Mouse (Mus musculus) intestine, postnatal 0 days (tissue): Measurements from ENCODE around the gene Chchd6. TPM values are rescaled to one million over a fixed set of nuclear protein-coding genes. Genes with fewer than 3 reads are reported as not detected.

Experiments
- ATAC-seq: fragments of 200-750 bp; cut with Nextera tagmentation; 2 replicates; pipeline ENCODE4 v1.8.0; 2017; ENCODE audit warnings: mild to moderate bottlenecking, moderate TSS enrichment, moderate library complexity
- H3K27ac ChIP-seq: fragments of 300-500 bp; sonication (generic); 2 replicates; pipeline ENCODE4 v1.5.1; 2014; ENCODE audit warnings: mild to moderate bottlenecking, low read depth, low read length, moderate library complexity
- H3K27me3 ChIP-seq: fragments of 300-500 bp; sonication (generic); replicated peaks from 2 replicates; pipeline ENCODE4 v1.6.1; 2014; ENCODE audit warnings: low read length, mixed read lengths; ENCODE audit not compliant: control insufficient read depth, insufficient read depth
- H3K36me3 ChIP-seq: fragments of 300-500 bp; sonication (generic); 2 replicates; pipeline ENCODE4 v1.6.1; 2014; ENCODE audit warnings: mild to moderate bottlenecking, moderate library complexity; ENCODE audit not compliant: control insufficient read depth, insufficient read depth
- H3K4me1 ChIP-seq: fragments of 300-500 bp; sonication (generic); replicated peaks from 2 replicates; pipeline ENCODE4 v1.6.1; 2014; ENCODE audit warnings: antibody characterized with exemption, low read length, mixed read lengths; ENCODE audit not compliant: control insufficient read depth, insufficient read depth
- H3K4me2 ChIP-seq: fragments of 300-500 bp; sonication (generic); replicated peaks from 2 replicates; pipeline ENCODE4 v1.6.1; 2014; ENCODE audit warnings: low read depth, mild to moderate bottlenecking, moderate library complexity
- H3K4me3 ChIP-seq: fragments of 300-500 bp; sonication (generic); 2 replicates; pipeline ENCODE4 v1.5.1; 2014; ENCODE audit warnings: low read depth, low read length
- H3K9ac ChIP-seq: fragments of 300-500 bp; sonication (generic); 2 replicates; pipeline ENCODE4 v1.6.1; 2014; ENCODE audit warnings: mild to moderate bottlenecking, low read depth, low read length
- H3K9me3 ChIP-seq: fragments of 300-500 bp; sonication (generic); 2 replicates; pipeline ENCODE4 v1.6.1; 2016; ENCODE audit warnings: mixed run types; ENCODE audit not compliant: control insufficient read depth
- CTCF ChIP-seq: sonication (generic); IDR thresholded peaks from 2 replicates; pipeline ENCODE4 v1.5.1; 2016; ENCODE audit warnings: low read depth, mild to moderate bottlenecking, control low read depth, antibody characterized with exemption, moderate library complexity
- WGBS: fragments of 180-500 bp; shearing (Covaris S2); extraction: QIAGEN DNeasy Blood & Tissue Kit; methylation state at CpG from one replicate; pipeline ENCODE4 v1.1.7; 2014; 5-methylcytosine and 5-hydroxymethylcytosine counted together
- polyA plus RNA-seq: library from polyadenylated mRNA; unstranded; fragments of >200 nt; fragmentation: Nextera tagmentation; extraction: Ambion mirVana; gene quantifications from 2 replicates; pipeline ENCODE4 v1.2.1, GENCODE M21; 2015

The Chchd6 gene
- polyA plus RNA-seq, 1 experiment from 2014 or later, result 15.5 TPM

- no peaks in the 10 kb centered on the region for H3K36me3 ChIP-seq
- TF ChIP-seq CTCF, result no peak
- WGBS, result 28% methylated on average over 1 of the region's 1 CpGs
- H3K4me3 ChIP-seq, result no peak overlapping the region
- peak overlapping the region; percentile 60; the same call in 1 of the 2 replicates for H3K27ac ChIP-seq
- no peak overlapping the region for H3K4me2 ChIP-seq
- no peaks in the 10 kb centered on the region for H3K27me3 ChIP-seq
- peak; percentile 81 for ATAC-seq
- no peaks in the 10 kb centered on the region for H3K4me1 ChIP-seq
- no peak overlapping the region for H3K9ac ChIP-seq
- no peaks in the 10 kb centered on the region for H3K9me3 ChIP-seq
Observed at GRCm38 (mm10) chr6:89412562-89412961, 182.9 kb downstream of the Chchd6 start.

- 88% methylated on average over 1 of the region's 1 CpGs for WGBS
- H3K9ac ChIP-seq, result no peak overlapping the region
- no peak overlapping the region for H3K4me3 ChIP-seq
- H3K9me3 ChIP-seq, result no peaks in the 10 kb centered on the region
- no peak for TF ChIP-seq CTCF
- no peaks in the 10 kb centered on the region for H3K4me1 ChIP-seq
- H3K36me3 ChIP-seq, result no peaks in the 10 kb centered on the region
- no peak overlapping the region for H3K4me2 ChIP-seq
- no peak overlapping the region for H3K27ac ChIP-seq
- ATAC-seq, result no peak
- no peaks in the 10 kb centered on the region for H3K27me3 ChIP-seq
Observed at GRCm38 (mm10) chr6:89409041-89409440, 186.4 kb downstream of the Chchd6 start.

GRCm38 (mm10) chr6:89408259-89408658 is 187.2 kb downstream of the Chchd6 start:
- H3K4me1 ChIP-seq, result no peaks in the 10 kb centered on the region
- no peak for ATAC-seq
- WGBS, result 59% methylated on average over 5 of the region's 5 CpGs
- no peaks in the 10 kb centered on the region for H3K27me3 ChIP-seq
- H3K4me2 ChIP-seq, result no peak overlapping the region
- H3K4me3 ChIP-seq, result no peak overlapping the region
- no peak overlapping the region for H3K9ac ChIP-seq
- H3K36me3 ChIP-seq, result no peaks in the 10 kb centered on the region
- TF ChIP-seq CTCF, result no peak
- no peaks in the 10 kb centered on the region for H3K9me3 ChIP-seq
- no peak overlapping the region for H3K27ac ChIP-seq

GRCm38 (mm10) chr6:89407247-89407889 is 188.1 kb downstream of the Chchd6 start:
- Histone ChIP-seq H3K9me3 (no peaks in the 10 kb centered on the region), H3K4me2 (no peak overlapping the region), H3K27me3 (no peaks in the 10 kb centered on the region), H3K36me3 (no peaks in the 10 kb centered on the region), H3K27ac (no peak overlapping the region), H3K4me3 (no peak overlapping the region), H3K4me1 (no peaks in the 10 kb centered on the region), H3K9ac (no peak overlapping the region)
- WGBS, result 88% methylated on average over 3 of the region's 3 CpGs
- no peak for ATAC-seq
- TF ChIP-seq CTCF, result no peak

GRCm38 (mm10) chr6:89404964-89405363 is 190.5 kb downstream of the Chchd6 start:
- Histone ChIP-seq H3K27me3 (no peaks in the 10 kb centered on the region), H3K9me3 (no peaks in the 10 kb centered on the region), H3K4me2 (no peak overlapping the region), H3K36me3 (no peaks in the 10 kb centered on the region), H3K4me3 (no peak overlapping the region), H3K9ac (no peak overlapping the region), H3K4me1 (no peaks in the 10 kb centered on the region), H3K27ac (no peak overlapping the region)
- WGBS, result 78% methylated on average over 2 of the region's 2 CpGs
- TF ChIP-seq CTCF, result no peak
- ATAC-seq, result no peak

GRCm38 (mm10) chr6:89403257-89404225 is 191.9 kb downstream of the Chchd6 start:
- WGBS, result 64% methylated on average over 2 of the region's 2 CpGs
- Histone ChIP-seq H3K27ac (no peak overlapping the region), H3K4me1 (no peaks in the 10 kb centered on the region), H3K27me3 (no peaks in the 10 kb centered on the region), H3K4me2 (no peak overlapping the region), H3K4me3 (no peak overlapping the region), H3K36me3 (no peaks in the 10 kb centered on the region), H3K9ac (no peak overlapping the region), H3K9me3 (no peaks in the 10 kb centered on the region)
- TF ChIP-seq CTCF, result no peak
- ATAC-seq, result no peak
